Mouse (Mus musculus) adrenal gland, postnatal 36 days (tissue): ENCODE data around the gene Snapc4. TPM values are rescaled to one million over a fixed set of nuclear protein-coding genes. Genes with fewer than 3 reads are reported as not detected.

Experiments used
- DNase-seq, 2 experiments: peaks; one replicate each; pipeline ENCODE4 v3.0.0; 2021; ENCODE audit warnings: mixed read lengths in 1 of 2
- total RNA-seq, 2 experiments: library from RNA; stranded (reverse); gene quantifications; 2 replicates each; pipeline ENCODE4 v1.2.3; 2021

Snapc4 gene
- total RNA-seq, 2 experiments from 2014 or later: 24.7 to 34.4 TPM

DNA sequence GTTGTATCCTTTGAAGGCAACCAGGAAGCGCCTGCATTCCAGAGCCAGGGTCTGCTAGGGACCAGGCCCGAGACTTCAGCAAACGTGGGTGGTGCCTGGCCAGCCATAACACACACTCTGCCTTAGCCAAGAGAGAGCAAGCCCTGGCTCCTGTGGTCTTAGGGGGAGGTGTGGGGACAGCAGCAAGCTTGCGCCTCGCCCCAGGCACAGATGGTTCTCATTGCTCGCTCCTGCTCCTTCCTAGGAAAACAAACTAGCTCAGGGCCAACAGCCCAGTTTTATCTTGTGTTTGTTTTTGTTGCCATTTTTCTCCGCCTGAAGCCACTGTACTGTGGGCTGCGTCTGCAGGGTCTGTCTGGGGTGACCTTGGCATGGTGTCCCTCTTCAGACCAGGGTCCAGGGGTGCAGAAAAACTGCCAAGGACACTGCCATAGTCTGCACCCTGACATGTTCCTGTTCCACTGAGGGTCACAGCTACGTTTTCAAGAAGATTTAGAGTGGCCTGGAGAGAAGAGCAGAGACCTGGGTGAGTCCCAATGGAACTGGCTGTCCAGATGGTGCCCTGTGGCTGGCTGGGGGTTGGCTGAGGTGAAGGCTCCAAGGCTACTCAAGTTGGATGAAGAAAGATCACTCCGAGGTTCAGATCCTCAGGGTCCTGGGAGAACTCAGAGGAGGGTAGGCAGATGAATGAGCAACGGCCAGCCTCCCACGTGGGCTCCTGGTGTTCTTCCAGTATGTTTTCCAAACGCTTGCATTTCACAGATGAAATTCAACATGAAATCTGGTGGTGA, 66.0 kb downstream of the Snapc4 start:
- DNase-seq: peak in 1 of 2 experiments; percentile 49

DNA sequence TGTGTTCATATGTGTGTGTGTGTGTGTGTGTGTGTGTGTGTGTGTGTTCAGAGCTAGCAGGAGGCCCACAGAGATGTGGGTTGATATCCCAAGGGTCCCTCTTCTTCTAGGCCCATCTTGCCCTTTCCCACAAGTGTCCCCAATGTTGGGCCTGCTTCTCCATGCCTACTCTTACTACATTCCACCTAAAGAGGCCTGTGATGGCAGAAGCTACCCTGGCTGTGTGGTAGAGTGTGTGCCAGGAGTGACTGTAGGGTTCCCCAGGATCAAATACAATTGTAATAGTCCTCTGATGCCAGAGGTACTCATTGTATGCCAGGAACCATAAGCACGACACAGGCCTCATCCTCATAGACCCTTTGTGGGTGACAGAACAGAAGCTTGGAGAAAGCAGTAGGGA, 67.1 kb downstream of the Snapc4 start:
- DNase-seq: no peak

DNA sequence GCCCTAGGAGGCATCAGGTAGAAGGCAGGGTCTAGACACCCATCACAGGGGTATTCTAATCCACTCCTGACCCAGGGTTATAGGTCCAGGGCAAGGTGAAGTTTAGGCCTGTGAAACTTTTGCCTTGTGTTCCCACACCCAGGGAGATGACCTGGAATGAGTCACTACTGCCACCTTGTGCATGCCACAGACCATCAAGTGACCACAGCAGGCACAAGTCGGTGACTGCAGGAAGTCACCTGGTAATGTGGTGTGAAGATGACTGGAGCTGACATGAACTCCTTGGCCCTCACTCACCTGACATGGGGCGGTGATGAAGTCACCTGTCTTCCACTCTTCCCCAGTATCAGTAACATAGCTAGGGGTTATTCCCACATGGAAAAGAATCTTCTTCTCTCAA, 67.6 kb downstream of the Snapc4 start:
- DNase-seq: no peak

Other genes starting within 250 kb of the Snapc4 start
- gene Lhx3, start 172.4 kb downstream of the Snapc4 start, total RNA-seq: under 1 TPM in 1 of 2 experiments, not detected in 1; 0.69 TPM
- gene Qsox2, start 143.1 kb downstream of the Snapc4 start, total RNA-seq: 10 to 100 TPM; 20.5 to 21.0 TPM
- gene Ccdc187, start 86.1 kb downstream of the Snapc4 start, total RNA-seq: under 1 TPM; 0.36 to 0.46 TPM
- 10 to 100 TPM; 14.5 to 14.7 TPM for gene Gpsm1, start 65.1 kb downstream of the Snapc4 start, total RNA-seq
- gene Dnlz, start 28.5 kb downstream of the Snapc4 start, total RNA-seq: 10 to 100 TPM; 22.2 to 22.9 TPM
- gene Card9, start 19.7 kb downstream of the Snapc4 start, total RNA-seq: 1 to 10 TPM; 1.3 to 1.9 TPM
- 100 to 1,000 TPM in 1 of 2 experiments, 10 to 100 TPM in 1; 97.9 to 102 TPM for gene Entr1, start 8.7 kb upstream of the Snapc4 start, total RNA-seq
- 100 to 1,000 TPM; 142 to 145 TPM for gene Pmpca, start 8.7 kb upstream of the Snapc4 start, total RNA-seq
- gene Inpp5e, start 28.6 kb upstream of the Snapc4 start, total RNA-seq: 10 to 100 TPM; 13.2 to 19.8 TPM
- gene Sec16a, start 64.6 kb upstream of the Snapc4 start, total RNA-seq: 10 to 100 TPM; 63.2 to 63.3 TPM
- gene Notch1, start 136.0 kb upstream of the Snapc4 start, total RNA-seq: 10 to 100 TPM; 17.5 to 25.5 TPM
- 100 to 1,000 TPM in 1 of 2 experiments, 10 to 100 TPM in 1; 86.2 to 127 TPM for gene Egfl7, start 199.4 kb upstream of the Snapc4 start, total RNA-seq
- not detected for gene Gm20532, start 206.0 kb upstream of the Snapc4 start, total RNA-seq
- gene Agpat2, start 223.8 kb upstream of the Snapc4 start, total RNA-seq: 100 to 1,000 TPM; 301 to 364 TPM
- 1 to 10 TPM; 5.8 to 8.8 TPM for gene Fam69b, start 247.8 kb upstream of the Snapc4 start, total RNA-seq